Mouse (Mus musculus) testis, adult 2 months (tissue): ENCODE data around the gene Syt8.

ENCODE experiments used
- CTCF ChIP-seq: fragments of 200-500 bp; IDR thresholded peaks from 2 replicates; pipeline ENCODE4 v1.5.1; 2012; ENCODE audit warnings: low read depth, mild to moderate bottlenecking, inconsistent platforms, low read length, moderate library complexity; ENCODE audit not compliant: control insufficient read depth, insufficient read depth, insufficient replicate concordance
- POLR2A ChIP-seq: fragments of 200-500 bp; IDR thresholded peaks from 2 replicates; pipeline ENCODE4 v1.6.1; 2012; ENCODE audit warnings: low read depth, mild to moderate bottlenecking, inconsistent platforms, low read length, moderate library complexity; ENCODE audit not compliant: control insufficient read depth

GRCm38 (mm10) chr7:142431106-142431505, 3.5 kb upstream of the Syt8 start:
- TF ChIP-seq CTCF, result no peak
- TF ChIP-seq POLR2A, result no peak
